Mouse (Mus musculus): ENCODE measurements around the gene Crybg3. TPM values are rescaled to one million over a fixed set of nuclear protein-coding genes. Genes with fewer than 3 reads are reported as not detected.

The Crybg3 gene
- total RNA-seq (2023): 2.1 TPM

GRCm38 (mm10) chr16:59600311-59601251, at the start of gene Crybg3:
Gene Crybg3 (minus strand): TSS chr16:59600979.

GRCm38 (mm10) chr16:59639102-59639691, 38.4 kb upstream of the Crybg3 start, which contains the start of gene Arl6:
Gene Arl6 (minus strand): TSS chr16:59639391.

DNA sequence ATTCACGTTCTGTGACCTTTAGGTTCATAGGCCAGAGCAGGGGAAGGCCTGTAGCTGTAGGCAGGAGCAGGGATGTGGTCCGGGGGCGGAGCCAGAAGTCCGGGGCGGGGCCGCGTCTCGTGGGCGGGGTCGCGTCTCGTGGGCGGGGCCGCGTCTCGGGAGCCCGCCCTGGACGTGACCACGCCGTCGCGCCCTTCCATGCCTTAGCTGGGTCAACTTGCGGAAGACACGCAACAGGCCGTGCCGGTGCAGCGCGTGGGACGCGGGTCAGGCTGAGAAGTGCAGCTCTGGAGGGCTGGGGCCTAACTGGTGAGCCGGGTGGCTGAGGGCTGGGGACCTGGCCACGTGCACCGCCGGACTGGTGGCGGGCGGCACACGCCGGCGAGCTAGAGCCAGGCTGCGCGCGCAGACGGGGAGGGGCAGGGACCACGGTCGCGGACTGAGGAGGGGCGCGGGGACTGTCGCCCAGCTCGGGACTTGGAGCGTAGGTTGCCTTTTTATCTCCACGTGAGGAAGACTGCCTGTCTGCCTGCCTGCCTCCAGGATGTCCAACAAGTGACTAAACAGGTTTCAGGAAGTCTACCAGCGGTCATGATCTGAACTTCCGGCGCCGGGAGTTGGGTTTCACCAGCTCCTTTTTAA, 129.0 kb downstream of the Crybg3 start, which contains the start of gene Riox2:
Gene Riox2 (plus strand): TSS at position 139 of the 642 bp plus-strand sequence.

Other genes with a start within 250 kb of the Crybg3 start
- not detected for gene Olfr209, start 237.0 kb downstream of the Crybg3 start, total RNA-seq (2023)
- not detected for gene Gabrr3, start 193.6 kb downstream of the Crybg3 start, total RNA-seq (2023)
- gene Riox2, start 129.2 kb downstream of the Crybg3 start, total RNA-seq (2023): 34.6 TPM
- 0.47 TPM for gene Arl6, start 38.4 kb upstream of the Crybg3 start, total RNA-seq (2023)

Data from CD4-positive naive resting alpha-beta T cell, adult 57 days (primary cell).